Mouse (Mus musculus): ENCODE data around the gene Gpr139.

- TF ChIP-seq GATA1 (IDR thresholded peaks at IDR 0.05; ENCODE audit: low read length) (no peak), TAL1 (IDR thresholded peaks at IDR 0.05; ENCODE audit: low read length) (no peak)
These were observed 24.4 kb downstream of the Gpr139 start for GRCm38 (mm10) chr7:119160015-119160414.
